Mouse (Mus musculus): ENCODE results near the gene Slc25a45. TPM values are rescaled to one million over a fixed set of nuclear protein-coding genes. Genes with fewer than 3 reads are reported as not detected.
A peak's percentile ranks its signal among the peaks of the same experiment; 100 is the strongest.

Slc25a45 gene
- total RNA-seq, 2 experiments from 2014 or later: 3.4 to 4.2 TPM

DNA sequence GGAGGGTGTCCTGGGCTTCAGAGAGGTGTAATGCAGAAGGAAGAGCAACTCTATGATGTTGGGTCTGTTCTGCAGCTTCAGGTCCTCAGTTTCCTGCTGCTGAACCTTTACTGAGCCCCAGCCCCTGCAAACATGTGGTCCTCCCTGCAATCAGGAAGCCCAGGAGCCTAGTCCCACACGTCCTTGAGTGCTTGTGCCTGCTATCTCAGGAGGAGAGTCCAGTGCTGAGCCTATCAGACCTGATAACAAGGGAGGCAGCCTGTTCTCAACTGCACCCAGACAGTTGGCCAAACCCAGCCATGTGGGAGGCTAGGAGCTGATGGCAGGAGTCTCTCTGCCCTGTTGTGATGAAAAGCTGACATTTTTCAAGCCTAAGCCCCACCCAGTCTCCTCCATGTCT is 6.3 kb downstream of the Slc25a45 start:
- DNase-seq: no peak
- intact Hi-C loops (cut with DNase I): no loop called here

DNA sequence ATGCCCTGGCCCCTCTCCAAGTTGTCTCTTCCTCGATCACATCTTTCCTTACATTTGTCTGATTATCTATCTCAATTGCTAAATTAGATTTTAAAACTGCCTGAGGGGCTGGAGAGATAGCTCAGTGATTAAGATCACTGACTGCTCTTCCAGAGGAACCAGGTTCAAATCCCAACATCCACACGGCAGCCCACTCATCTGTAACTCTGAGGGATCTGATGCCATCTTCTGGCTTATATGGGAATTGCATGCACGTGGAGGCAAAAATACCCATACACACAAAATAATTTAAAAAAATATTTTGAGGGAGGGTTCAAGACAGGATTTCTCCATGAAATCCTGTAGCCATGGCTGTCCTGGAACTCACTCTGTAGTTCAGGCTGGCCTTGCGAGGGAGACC is 8.2 kb downstream of the Slc25a45 start:
- intact Hi-C loops (cut with DNase I): no loop called here
- DNase-seq: no peak

DNA sequence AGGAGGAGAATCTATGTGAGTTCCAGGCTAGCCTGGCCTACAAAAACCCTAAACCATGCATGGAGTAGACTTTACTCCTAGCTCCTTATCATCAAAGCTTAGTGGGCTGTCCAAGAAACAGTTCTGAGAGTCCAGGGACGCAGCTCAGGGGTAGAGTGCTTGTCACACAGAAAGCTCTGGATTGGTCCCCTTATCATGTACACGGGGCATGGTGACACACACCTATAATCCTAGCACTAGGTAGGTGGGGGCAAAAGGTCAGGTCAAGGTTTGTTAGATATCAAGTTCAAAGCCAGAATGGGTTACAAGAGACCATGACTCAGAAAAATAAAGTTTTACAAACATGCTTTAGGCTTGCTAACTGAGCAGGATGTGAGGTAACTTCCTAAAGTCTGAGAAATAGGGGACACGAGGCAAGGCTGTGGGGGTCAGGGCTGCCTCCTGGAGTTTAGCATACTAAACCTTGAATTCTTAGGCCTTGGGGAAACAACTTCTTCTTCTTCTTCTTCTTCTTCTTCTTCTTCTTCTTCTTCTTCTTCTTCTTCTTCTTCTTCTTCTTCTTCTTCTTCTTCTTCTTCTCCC is 9.7 kb downstream of the Slc25a45 start:
- DNase-seq: no peak
- intact Hi-C loops (cut with DNase I): no loop called here

DNA sequence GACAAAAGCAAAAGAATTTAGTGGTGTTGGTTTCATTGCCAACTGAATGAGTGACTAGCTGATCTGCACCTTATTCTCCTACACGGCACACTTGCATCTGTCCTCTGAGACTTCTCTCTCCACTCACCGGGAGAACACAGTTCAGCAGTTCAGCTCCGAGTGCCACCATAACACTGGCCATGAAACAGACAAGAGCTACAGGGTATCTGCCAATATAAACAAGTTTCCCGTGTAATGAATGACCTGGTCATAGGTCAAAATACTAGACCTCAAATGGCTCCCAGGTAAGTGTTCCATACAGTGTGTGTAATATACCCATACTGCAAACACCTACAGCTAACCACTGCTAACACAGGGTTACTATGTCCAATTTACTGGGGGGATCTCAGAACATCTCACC is 11.6 kb downstream of the Slc25a45 start:
- DNase-seq: no peak
- intact Hi-C loops (cut with DNase I): no loop called here

DNA sequence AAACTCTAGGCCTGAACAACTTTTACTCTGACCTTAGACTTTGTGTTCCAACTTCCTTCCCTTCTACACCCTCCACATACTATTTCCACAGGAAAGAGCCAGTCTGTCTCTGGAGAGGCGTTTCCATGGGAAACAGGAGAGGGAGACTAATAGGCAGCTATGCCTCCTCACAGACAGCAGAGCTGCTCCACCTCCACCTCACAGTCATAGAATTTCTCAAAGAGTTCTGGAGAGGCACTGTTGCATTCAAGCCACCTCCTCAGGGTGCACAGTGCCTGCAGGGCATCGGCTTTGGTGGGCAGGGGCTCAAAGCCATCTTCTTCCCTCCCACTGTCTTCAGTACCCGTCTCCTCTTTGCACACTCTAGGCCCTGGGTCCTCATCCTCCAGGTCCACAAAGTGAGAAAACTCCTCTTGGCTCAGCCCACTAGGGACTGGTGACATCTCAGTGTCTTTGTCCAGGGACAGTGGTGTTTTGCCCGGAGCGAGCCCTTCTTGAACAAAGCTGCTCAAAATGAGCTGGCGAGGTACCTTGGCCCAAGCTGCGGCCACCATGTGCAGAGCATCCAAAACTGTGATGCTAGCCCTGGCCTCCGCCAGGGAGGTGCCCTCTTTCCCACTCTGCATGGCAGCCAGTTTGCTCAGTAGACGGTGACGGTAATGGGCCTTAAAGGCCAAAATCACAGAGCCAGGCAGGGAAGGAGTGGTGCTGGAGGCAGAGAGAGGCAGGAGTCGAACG is 14.1 kb downstream of the Slc25a45 start:
- no peak for DNase-seq
- intact Hi-C loops (cut with DNase I): no loop called here

DNA sequence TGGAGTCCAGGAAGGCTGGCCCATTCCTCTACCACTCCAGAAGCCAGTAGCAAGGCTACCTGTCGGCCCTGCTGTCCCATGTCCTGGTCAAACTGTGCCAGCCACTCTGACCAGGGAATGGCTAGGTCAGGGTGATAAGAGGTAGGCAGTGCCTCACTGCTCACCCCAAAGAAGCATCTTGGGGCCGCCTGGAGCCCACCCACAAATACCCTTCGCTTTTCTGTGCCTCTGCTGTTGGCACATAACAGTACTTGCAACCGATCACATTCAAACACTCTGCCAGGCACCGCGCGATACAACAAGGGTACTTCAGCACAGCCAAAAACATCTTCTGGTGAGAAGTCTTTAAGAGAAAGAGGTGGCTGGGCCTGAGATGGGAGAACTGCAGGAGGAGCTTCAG is 14.7 kb downstream of the Slc25a45 start:
- intact Hi-C loops (cut with DNase I): no loop called here
- no peak for DNase-seq

DNA sequence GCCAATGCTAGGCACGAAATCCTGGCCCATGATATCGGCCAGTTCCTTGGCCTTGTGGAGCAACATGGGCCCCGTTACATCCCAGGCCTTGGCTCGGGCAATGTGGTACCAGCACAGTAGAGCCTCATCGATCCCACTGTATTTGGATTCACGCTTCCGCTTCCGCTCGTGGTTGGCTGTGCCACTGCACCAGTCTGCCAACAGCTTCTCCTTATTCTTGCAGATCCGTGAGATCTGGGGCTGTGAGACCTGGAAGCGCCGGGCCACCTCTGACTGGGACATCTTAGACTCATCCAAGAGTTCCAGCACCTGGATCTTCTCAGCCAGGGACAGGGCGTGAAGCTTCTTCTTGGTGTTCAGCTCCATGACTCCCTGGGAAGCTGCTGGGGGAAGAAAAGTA is 15.1 kb downstream of the Slc25a45 start:
- no peak for DNase-seq
- intact Hi-C loops (cut with DNase I): no loop called here

DNA sequence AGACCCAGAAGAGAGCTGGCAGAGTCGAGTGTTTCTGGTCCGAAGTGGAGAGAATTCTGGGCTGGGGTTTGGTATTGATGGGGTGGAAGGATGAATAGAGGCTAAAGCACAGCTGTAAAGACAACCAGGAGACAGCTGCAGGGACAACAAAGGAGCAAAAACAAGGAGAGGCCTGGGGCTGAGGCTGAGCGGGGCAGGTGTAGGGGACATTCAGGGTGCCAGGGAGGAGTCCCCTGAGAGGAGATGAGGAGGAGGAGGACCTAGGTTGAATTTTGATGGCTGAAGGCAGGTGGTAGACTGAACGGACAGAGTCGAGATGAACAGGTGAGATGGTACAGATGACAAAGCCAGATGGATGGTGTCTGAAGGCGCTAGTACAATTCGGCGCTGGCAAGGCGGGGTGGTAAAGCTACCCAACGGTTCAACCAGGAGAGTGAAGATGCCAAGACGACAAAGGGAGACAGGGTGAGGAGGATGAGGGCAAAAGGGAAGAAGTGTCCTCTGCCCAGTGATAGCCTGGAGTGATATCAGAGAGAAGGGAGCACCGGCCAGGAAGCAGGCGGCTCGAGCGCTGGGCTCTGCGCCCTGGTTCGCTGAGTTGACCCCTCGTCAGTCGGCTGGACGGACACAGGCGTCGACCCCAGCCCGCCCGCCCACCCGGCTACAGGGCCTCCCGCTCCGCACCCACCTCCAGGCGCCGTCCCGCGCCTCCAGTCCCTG is 15.8 kb downstream of the Slc25a45 start:
- intact Hi-C loops (cut with DNase I): no loop called here
- DNase-seq: no peak

DNA sequence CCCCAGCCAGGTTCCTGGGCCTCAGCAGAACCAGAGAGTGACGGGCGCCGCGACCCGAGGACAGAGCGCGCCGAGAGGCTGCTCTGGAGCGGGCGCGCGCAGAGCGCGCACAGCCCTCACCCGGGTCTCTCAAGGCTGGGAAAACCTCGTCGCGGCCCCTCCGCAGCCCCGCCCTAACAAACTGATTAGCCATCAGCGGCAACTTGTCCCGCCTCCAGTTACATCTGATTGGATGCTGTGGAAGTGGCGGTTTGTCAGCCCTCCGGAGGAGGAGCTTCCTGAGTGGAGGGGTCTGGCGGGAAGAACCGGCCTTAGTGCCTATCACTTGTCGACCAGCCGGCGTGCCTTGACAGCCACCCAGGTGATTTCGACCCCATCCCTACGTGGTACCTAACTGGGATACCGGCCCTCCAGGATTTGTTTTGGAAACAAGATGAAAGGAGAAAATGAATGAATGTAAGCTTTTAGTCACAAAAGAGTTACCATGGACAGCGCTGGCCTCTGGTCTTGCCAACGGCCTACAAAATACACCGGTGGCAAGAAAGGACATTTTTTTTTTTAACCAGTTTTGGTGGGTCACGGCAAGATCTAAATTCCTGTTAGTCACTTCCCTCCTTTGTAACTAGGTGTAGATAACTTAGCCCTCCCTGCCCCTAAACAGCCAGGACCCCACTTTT is 16.5 kb downstream of the Slc25a45 start, which contains the start of gene Tigd3:
TSS of gene Tigd3 (minus strand) at position 148 of the 677 bp plus-strand sequence.
- peak; percentile 92 to 93 for DNase-seq
- intact Hi-C loops (cut with DNase I): no loop called here

DNA sequence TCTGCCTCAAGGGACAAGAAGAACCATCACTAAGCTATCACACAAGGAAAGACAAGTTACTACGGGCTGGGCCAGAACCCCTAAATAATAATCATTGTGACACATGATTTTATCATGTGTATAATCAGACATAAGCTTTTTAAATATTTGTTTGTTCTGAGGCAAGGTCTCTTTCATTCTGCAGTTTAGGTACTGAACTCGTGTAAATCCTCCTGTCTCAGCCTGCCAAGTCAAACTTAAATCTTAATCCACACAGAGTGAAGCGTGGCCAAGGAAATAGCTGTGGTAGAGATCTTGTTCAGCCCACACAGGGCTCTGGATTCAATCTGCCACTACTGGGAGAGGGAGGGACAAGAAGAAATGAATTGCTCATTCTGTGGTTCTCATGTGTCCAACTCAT is 29.7 kb downstream of the Slc25a45 start:
- intact Hi-C loops (cut with DNase I): no loop called here
- no peak for DNase-seq

DNA sequence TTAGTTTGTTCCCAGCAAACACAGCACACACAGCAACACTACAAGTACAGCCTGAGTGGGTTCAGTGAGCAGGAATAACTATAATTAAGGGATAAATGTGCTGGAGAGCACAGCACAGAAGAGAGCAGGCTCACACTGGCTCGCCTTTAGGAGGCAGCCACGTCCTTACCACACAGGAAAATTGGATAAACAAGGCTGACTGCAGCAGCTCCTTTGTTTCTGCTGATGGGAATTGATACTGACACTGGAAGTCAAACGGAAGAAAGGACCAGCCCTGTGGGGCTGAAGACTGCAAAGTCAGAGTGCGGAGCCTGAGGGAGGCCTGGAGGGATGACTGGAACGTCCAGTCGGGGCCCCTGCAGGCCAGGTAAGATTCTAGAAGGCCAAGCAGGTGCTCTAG is 32.6 kb downstream of the Slc25a45 start:
- intact Hi-C loops (cut with DNase I): loop anchor here (5.0 kb wide), 2 partner anchors 137 to 152 kb away; partner anchors contain the start of genes Syvn1 and Znhit2
- no peak for DNase-seq

DNA sequence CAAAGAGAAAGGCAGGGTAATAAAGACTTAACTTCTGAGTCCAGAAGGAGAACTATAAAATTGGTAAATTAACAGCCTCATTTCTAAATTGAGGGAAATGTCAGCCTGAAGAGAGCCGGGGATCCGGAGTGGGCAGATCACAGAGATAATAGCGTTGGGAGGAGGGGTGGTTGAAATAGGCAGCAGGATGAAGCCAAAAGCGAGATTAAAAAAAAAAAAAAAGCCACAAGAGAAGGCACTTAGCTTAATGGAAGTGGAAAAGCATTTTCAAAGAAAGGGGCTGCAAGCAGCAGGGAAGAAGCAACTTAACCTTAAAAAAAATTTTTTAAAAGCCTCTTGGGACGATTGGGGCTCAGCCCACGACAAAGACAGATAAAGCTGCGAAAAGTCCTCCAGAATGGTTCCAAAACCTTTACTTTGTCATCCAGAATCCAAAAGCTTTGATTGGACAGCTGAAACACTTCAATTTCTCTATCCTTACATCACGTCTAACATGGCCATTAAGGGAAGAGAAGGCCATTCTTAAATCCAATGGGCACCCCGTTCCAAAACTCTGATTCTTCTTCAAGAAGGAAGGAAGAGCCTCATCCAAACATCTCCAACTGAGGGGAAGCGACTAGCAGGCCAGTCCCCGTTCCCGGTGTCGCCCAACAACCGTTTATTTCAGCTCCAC is 34.0 kb downstream of the Slc25a45 start:
- intact Hi-C loops (cut with DNase I): loop anchor here (5.0 kb wide), 2 partner anchors 136 to 151 kb away; partner anchors contain the start of genes Syvn1 and Znhit2
- no peak for DNase-seq

DNA sequence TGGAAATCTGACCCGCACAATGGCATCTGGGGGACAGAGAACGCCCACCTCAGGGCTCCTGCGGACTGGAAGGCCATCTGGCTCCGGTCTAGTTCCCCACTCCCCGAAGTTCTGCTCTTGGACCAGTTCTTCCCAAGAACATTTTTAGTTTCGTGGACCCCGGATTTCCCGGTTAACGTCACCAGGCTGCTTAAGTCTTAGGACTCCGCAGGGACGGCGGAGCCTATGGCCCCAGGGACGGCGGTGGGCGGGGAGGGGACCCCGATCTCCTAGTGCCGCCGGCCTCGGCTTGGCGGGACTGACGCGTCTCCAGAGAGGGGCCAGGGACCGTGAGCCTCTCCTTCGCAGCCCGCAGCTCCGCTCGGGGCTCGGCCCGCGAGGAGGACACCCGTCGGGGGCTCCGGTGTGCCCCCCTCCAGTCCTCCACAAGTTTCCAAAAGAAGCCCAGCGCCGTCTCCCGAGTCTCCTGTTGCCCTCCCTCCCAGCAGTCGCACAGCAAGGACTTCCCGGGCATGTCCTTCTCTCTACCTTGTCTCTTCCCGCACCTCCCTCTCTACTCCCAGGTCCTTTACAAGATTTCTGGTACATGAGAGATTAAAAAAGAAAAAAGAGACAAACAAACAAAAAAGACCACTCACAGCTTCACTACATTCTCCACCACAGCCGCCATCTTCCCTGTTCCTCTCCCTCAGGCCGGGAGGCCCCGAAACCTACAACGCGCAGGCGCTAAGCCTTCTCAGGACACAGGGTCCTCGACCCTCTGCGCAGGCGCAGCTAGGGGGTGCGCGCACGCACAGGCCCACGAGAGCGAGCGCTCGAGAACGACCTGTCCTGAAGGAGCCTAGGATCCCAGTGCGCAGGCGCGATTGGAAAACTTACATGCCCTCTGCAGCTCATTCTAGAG is 34.7 kb downstream of the Slc25a45 start:
- DNase-seq: peak; percentile 98 to 99
- intact Hi-C loops (cut with DNase I): loop anchor here (5.0 kb wide), 2 partner anchors 135 to 150 kb away; partner anchors contain the start of genes Syvn1 and Znhit2

DNA sequence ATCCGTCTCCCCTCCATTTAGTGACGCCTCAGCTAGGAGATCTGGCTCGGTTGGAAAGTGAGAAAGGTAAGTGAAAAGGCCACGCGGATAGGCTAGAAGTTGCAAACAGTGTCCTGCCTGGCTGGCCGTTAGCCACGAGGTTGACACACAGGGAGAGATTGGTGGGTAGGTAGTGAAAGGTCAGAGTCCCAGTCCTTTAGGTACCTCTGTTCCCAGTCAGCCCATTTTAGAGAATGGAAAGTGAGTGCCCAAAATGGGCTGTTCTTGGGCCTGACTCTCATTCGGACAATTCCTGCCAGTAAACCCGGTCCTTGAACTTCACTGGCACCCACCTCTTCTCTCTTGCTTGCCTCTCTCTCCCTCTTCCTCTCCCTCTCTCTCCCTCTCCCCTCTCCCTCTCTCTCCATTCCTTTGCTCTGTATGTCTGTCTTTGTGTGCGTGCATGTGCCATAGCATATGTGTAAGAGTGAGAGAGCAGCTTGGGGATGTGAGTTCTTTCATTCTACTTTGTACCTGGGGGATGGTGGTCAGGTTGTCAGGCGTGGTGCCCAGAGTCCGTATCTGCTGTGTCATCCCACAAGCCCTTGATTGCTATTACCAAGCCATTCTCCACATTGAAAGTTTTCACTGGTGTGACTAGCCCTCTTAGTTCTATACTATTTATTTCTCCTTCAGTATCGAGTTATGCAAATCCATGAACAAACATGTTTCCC is 35.6 kb downstream of the Slc25a45 start, which contains the start of gene Dpf2:
TSS of gene Dpf2 (minus strand) at position 4 of the 713 bp plus-strand sequence.
- DNase-seq: no peak
- intact Hi-C loops (cut with DNase I): loop anchor here (5.0 kb wide), 2 partner anchors 134 to 149 kb away; partner anchors contain the start of genes Syvn1 and Znhit2

DNA sequence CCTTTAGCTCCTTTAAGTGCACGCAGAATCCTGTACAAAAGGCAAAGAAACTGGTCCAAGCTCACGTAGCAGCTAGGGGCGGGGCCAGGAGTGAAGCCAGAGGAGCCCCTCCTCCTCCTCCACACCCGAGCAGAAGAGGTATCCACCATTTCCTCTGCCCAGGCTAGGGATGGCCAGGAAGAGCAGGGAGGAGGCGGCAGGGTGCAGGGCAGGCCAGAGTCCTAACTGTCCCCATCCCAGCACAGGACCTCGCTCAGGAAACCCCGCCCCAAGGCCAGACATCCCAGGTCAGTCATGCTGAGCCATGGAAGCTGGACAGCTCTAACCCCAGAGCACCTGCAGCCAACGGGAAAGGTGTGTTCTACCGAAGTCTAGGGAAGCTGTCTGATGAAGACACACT is 44.1 kb downstream of the Slc25a45 start:
- intact Hi-C loops (cut with DNase I): no loop called here
- peak; percentile 33 to 50 for DNase-seq

DNA sequence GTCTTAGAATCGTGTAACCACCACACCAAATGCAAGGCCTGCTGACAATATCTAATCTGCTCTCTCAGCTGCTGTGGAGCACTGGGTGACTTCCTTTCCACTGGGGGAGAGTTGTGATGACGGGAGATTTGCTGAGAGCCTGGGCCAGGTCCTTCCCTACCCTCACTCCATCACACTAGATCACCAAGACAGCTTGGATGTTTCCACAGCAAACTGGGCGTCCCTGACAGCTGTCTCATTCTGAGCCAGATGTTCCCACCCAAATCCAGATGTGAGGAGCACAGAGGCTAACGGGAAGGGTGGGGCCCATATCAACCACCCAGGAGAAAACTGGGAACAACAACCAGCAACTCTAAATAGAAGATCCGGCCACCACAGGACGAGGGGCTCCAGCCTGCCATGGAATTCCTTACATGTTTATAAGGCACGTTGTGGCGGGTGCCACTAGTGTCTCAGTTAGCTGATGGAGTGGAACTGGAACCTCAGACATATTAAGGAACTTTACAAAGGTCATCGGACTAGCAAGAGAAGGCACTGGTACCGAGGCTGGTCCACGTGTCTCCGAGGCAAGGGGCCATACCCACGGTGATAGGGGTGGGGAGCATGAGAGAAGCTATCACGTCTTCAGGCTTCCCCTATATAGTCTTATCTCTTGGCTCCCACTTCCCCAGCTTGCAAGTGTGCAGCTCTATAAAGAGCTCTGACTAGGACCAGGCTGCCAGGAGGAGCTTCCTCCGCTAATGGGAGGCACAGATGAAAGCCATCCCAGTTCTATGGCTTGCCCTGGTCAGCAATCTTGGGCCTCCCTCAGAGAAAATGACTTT is 44.7 kb downstream of the Slc25a45 start:
- intact Hi-C loops (cut with DNase I): no loop called here
- DNase-seq: peak; percentile 50 to 64

DNA sequence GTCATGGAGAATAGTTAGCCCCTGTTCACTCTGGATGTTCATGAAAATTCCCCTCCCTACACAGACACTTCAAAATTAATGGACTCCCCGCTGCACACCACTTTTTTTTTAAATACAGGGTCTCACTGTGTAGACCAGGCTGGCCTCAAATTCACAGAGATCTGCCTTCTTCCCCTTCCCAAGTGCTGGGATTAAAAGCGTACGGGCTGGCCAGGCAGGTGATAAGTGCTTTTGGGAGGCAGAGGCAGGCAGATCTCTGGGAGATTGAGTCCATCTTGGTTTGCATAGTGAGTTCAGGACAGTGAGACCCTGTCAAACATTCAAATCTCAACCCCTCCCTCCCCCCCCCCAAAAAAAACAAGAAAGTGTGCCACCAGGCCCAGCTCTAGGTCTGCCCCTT is 45.4 kb downstream of the Slc25a45 start:
- intact Hi-C loops (cut with DNase I): no loop called here
- DNase-seq: no peak

Data from heart, postnatal 36 days (tissue).